Mouse (Mus musculus): ENCODE data around the gene Ly75.

DNA sequence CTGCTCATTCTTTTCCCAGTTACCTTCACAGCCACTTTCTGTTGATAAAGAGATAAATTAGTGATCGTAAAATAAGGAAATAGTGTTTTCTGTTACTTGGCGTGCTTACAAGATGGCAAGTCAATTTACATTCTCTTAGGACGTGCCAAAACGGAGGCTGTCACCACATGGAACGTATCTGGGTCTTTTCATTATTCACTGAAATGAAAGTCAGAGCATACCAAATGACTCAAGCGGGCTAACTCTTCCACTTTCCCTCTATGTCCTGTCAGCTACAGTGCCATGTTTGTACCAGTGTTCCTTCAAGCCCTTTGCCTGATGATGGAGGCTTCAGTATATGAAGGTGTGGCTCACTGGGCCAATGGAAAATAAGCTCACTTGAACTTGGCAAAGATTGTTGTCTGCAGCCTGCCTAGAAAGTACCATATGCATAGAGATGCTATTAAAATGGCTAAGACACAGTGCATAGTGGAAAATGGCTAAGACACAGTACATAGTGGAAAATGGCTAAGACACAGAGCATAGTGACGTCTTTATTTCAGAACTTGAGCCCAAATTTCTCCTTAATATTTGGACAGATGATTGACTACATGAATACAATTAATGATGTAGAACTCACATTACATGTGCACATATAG is 17.8 kb downstream of the Ly75 start:
- no peak for TF ChIP-seq CTCF (IDR thresholded peaks at IDR 0.05 in 2 of 3, conservative IDR thresholded peaks at IDR 0.05 in 1 of 3; ENCODE audit: control insufficient read depth in 1 of 3, insufficient read depth in 1 of 3, low read depth in 2 of 3, low read length in 3 of 3, poor library complexity in 1 of 3, severe bottlenecking in 1 of 3)
- TF ChIP-seq UBTF (IDR thresholded peaks at IDR 0.05; ENCODE audit: borderline replicate concordance, insufficient read depth, low read depth, low read length), result no peak
- no peak for TF ChIP-seq POLR2A (IDR thresholded peaks at IDR 0.05; ENCODE audit: control insufficient read depth in 1 of 2, insufficient read depth in 1 of 2, low read depth in 1 of 2, low read length in 2 of 2, poor library complexity in 1 of 2)
- TF ChIP-seq EP300 (IDR thresholded peaks at IDR 0.05; ENCODE audit: low read depth in 1 of 2, low read length in 2 of 2), result no peak

Measured in MEL (cell line).